Mouse (Mus musculus): ENCODE measurements around the gene Trim34b.
"Not testable (repeated sequence)": the region's sequence is repeated elsewhere in the genome, so short reads cannot be mapped to it uniquely, and the experiment has no call there.

GRCm38 (mm10) chr7:104329171-104329570, at the start of gene Trim34b:
- not testable (repeated sequence) for TF ChIP-seq CTCF (IDR thresholded peaks at IDR 0.05; ENCODE audit: borderline replicate concordance, insufficient read depth, low read depth, low read length); POLR2A (IDR thresholded peaks at IDR 0.05; ENCODE audit: borderline replicate concordance, insufficient read depth, low read length)
